Mouse (Mus musculus): Measurements from ENCODE around the gene Arhgap19. TPM values are rescaled to one million over a fixed set of nuclear protein-coding genes. Genes with fewer than 3 reads are reported as not detected.

The Arhgap19 gene
- total RNA-seq, 1 experiment from 2014 or later = 1.9 TPM

- no peak for ATAC-seq (replicated peaks; ENCODE audit: insufficient number of reproducible peaks, low FRiP score, low TSS enrichment, poor library complexity, severe bottlenecking)
These were observed 33.6 kb upstream of the Arhgap19 start for GRCm38 (mm10) chr19:41835407-41835806.

- ATAC-seq (replicated peaks; ENCODE audit: insufficient number of reproducible peaks, low FRiP score, low TSS enrichment, poor library complexity, severe bottlenecking) = no peak
These were observed 30.8 kb upstream of the Arhgap19 start for GRCm38 (mm10) chr19:41832501-41833201.

DNA sequence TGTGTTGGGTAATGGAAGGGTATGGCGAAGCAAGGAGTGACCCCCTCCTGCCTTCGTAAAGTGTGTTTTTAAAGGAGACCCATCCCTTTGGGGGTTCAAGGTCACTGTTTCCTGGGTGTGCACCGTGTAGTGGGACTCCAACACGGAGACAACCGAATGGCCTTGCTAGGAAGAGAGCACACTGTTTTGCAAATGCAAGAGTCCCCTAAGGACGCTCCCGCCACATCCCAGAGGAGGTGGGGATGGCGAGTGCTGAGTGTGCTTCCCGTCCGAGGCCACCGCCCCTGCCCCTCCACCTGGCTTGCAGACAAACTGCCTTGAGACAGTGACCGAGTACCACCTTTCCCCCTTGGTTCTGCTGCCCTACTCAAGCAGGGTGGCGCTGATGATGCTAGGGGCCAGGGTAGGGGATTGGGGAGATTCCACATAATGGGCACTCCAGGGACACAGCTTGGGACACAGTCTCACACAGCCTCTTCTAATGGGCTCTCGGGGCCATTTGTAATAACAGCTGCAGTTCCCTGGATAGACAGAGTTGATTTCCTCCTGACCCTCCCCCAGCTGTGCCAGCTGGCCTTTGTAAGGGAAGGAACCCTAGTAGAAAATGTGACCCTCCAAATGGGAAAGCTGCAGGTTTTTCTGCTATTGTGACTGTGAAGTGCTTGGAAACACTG lies 30.0 kb upstream of the Arhgap19 start:
- no peak for ATAC-seq (replicated peaks; ENCODE audit: insufficient number of reproducible peaks, low FRiP score, low TSS enrichment, poor library complexity, severe bottlenecking)

DNA sequence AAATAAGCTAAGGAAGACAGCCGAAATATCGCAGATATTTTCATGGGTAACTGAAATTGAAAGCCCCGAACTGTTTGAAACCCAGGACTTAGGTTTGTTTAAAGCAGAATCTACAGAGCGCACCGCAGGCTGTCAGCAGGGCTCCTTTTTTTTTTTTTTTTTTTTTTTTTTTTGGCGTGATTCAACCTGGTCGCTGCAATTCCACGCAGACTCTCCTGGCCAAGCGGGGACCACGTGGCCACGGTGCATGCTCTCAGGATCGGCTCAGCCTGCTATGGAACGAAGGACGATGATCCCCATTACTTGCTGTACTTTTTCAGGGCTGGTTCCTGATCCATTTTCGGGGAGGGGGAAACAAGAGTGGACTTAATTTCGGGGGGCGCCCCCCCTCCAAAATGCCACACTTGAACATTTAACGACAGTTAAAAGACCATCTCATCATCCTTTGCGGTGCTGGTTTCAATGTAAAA lies 29.3 kb upstream of the Arhgap19 start:
- ATAC-seq (replicated peaks; ENCODE audit: insufficient number of reproducible peaks, low FRiP score, low TSS enrichment, poor library complexity, severe bottlenecking) = no peak

GRCm38 (mm10) chr19:41830106-41831031 lies 28.5 kb upstream of the Arhgap19 start:
- ATAC-seq (replicated peaks; ENCODE audit: insufficient number of reproducible peaks, low FRiP score, low TSS enrichment, poor library complexity, severe bottlenecking) = peak; percentile 78

- peak; percentile 88 for ATAC-seq (replicated peaks; ENCODE audit: insufficient number of reproducible peaks, low FRiP score, low TSS enrichment, poor library complexity, severe bottlenecking)
These were observed 27.7 kb upstream of the Arhgap19 start, which contains the start of gene Frat1 for GRCm38 (mm10) chr19:41829381-41830105. Gene Frat1, plus strand, starts transcription at chr19:41829970.

GRCm38 (mm10) chr19:41828941-41829340 lies 27.1 kb upstream of the Arhgap19 start:
- no peak for ATAC-seq (replicated peaks; ENCODE audit: insufficient number of reproducible peaks, low FRiP score, low TSS enrichment, poor library complexity, severe bottlenecking)

- ATAC-seq (replicated peaks; ENCODE audit: insufficient number of reproducible peaks, low FRiP score, low TSS enrichment, poor library complexity, severe bottlenecking) = no peak
These were observed 24.7 kb upstream of the Arhgap19 start for GRCm38 (mm10) chr19:41826529-41826928.

- no peak for ATAC-seq (replicated peaks; ENCODE audit: insufficient number of reproducible peaks, low FRiP score, low TSS enrichment, poor library complexity, severe bottlenecking)
These were observed 23.1 kb upstream of the Arhgap19 start for GRCm38 (mm10) chr19:41824950-41825349.

- no peak for ATAC-seq (replicated peaks; ENCODE audit: insufficient number of reproducible peaks, low FRiP score, low TSS enrichment, poor library complexity, severe bottlenecking)
These were observed 20.7 kb upstream of the Arhgap19 start for GRCm38 (mm10) chr19:41822589-41822988.

- ATAC-seq (replicated peaks; ENCODE audit: insufficient number of reproducible peaks, low FRiP score, low TSS enrichment, poor library complexity, severe bottlenecking) = no peak
These were observed 19.6 kb upstream of the Arhgap19 start for GRCm38 (mm10) chr19:41821436-41821835.

GRCm38 (mm10) chr19:41818749-41819148 lies 16.9 kb upstream of the Arhgap19 start:
- no peak for ATAC-seq (replicated peaks; ENCODE audit: insufficient number of reproducible peaks, low FRiP score, low TSS enrichment, poor library complexity, severe bottlenecking)

DNA sequence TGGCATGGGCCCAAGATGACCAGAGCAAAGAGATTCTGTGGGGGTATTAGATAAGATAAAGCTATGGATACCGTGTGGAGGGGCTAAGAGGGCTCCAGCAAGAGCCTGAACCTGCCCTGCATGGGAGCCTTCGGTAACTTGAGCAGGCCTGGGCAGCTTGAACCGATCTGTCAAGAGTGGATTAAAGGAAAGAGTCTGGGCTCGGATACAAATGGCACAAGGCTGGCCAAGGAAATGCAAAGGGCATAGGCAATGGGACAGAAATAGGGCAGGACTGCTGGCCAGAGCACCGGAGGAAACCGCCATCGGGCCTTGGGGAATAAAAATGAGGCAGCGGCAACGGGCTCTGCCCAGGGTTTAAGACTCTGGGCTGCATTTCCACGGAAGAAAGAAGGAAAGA lies 15.5 kb upstream of the Arhgap19 start:
- ATAC-seq (replicated peaks; ENCODE audit: insufficient number of reproducible peaks, low FRiP score, low TSS enrichment, poor library complexity, severe bottlenecking) = no peak

DNA sequence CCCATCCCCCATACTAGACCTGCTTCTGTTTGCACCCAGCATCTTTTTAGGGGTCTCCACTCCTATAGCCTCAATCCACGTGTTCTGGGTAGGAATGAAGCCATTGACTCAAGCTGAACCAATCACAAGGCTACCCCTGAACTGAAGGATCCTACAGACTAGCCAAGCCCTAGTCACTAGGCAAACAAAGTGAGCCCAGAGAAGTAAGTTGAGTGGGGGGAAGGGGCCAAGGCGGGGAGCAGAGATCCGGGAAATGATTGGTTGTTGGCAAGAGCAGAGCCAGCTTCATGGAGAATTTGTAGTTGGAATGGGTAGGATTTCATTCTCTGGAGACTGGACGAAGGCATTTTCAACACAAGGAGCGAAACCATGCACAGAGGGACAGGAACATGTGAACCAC lies 15.1 kb upstream of the Arhgap19 start:
- no peak for ATAC-seq (replicated peaks; ENCODE audit: insufficient number of reproducible peaks, low FRiP score, low TSS enrichment, poor library complexity, severe bottlenecking)

- no peak for ATAC-seq (replicated peaks; ENCODE audit: insufficient number of reproducible peaks, low FRiP score, low TSS enrichment, poor library complexity, severe bottlenecking)
These were observed 14.6 kb upstream of the Arhgap19 start for GRCm38 (mm10) chr19:41816410-41816809.

DNA sequence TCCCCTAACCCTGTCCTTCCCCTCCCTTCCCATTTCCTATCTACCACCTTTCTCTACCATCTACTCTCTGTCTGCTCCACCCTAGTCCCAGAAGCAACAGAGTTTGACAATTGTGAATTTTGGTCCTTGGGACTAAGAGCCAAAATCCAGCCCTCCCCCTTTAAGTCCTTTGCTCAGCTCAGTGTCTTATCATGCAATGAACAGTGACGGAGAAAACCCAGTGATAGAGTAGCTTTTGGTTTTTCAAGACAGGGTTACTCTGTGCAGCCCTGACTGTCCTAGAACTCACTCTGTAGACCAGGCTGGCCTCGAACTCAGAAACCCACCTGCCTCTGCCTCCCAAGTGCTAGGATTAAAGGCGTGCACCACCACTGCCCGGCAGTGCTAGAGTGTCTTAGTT lies 11.5 kb upstream of the Arhgap19 start:
- no peak for ATAC-seq (replicated peaks; ENCODE audit: insufficient number of reproducible peaks, low FRiP score, low TSS enrichment, poor library complexity, severe bottlenecking)

DNA sequence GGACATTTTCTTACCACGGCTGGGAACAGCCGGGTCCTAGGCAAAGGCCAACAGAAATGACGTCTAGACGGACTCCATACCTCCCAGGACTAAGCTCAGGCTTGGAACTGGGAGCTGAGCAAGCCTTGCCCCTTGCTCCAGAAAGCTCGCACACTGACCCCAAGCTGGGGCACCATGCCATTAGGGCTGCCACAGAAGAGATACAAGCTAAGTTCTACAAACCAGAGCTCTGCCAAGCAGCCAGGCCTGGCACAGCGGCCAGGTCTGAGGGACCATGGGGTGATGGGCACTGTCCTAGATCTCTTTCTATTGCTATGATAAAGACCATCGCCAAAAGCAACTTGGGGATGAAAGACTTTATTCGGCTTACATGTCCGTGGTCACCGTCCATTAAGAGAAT lies 10.7 kb upstream of the Arhgap19 start:
- ATAC-seq (replicated peaks; ENCODE audit: insufficient number of reproducible peaks, low FRiP score, low TSS enrichment, poor library complexity, severe bottlenecking) = no peak

GRCm38 (mm10) chr19:41810074-41810473 lies 8.2 kb upstream of the Arhgap19 start:
- no peak for ATAC-seq (replicated peaks; ENCODE audit: insufficient number of reproducible peaks, low FRiP score, low TSS enrichment, poor library complexity, severe bottlenecking)
